Comparison of ENCODE assay signal across 22 mouse cellular contexts in the genomic region with DNA sequence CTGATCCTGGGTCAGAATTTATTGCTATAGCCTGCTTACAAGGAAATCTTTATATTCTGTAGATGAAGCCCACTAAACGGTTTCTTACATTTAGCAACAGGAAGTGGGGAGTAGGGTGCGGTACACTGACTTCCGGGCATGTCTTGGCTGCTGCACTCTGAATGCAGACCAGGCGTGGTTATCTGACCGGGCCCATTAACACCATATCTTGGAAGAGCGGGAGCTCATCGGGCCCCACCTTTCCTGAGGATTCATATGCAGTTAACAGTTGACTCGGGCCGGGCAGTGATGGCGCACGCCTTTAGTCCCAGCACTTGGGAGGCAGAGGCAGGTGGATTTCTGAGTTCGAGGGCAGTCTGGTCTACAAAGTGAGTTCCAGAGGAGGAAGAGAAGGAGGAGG. TPM values are rescaled to one million over a fixed set of nuclear protein-coding genes. Genes with fewer than 3 reads are reported as not detected.
A peak's percentile ranks its signal among the peaks of the same experiment; 100 is the strongest.
DNase-seq lines count a peak whose midpoint lies in the region; ATAC-seq and TF ChIP-seq lines count a peak whose summit lies in the region.
"Had no signal": no experiment of that assay in that cellular context is flagged by ENCODE, and none has a peak within 500 bp of the region (broad histone marks: within the 10 kb centered on the region; RNA-seq: fewer than 3 reads in every experiment).

No protein-coding gene starts in this region.

- H3K9ac ChIP-seq in liver, embryonic 12.5 days, result no peak overlapping the region
- H3K9ac ChIP-seq in liver, postnatal 0 days (replicated peaks), result no peak overlapping the region
- H3K9ac ChIP-seq: embryonic facial prominence, embryonic 12.5 days; forebrain, embryonic 12.5 days; liver, embryonic 13.5 days; lung, embryonic 15.5 days had no signal

- TF ChIP-seq CTCF in liver, postnatal 0 days (IDR thresholded peaks at IDR 0.05; ENCODE audit: low read depth), result no peak

- no peak overlapping the region for H3K27ac ChIP-seq in liver, embryonic 12.5 days
- no peak overlapping the region for H3K27ac ChIP-seq in liver, postnatal 0 days (ENCODE audit: low read depth)
- H3K27ac ChIP-seq: forebrain, embryonic 12.5 days; layer of hippocampus, adult 2 months; liver, embryonic 13.5 days; lung, embryonic 15.5 days; midbrain, embryonic 10.5 days had no signal

- no peaks in the 10 kb centered on the region for H3K9me3 ChIP-seq in liver, embryonic 12.5 days (replicated peaks)
- H3K9me3 ChIP-seq in liver, postnatal 0 days (ENCODE audit: low read length), result no peaks in the 10 kb centered on the region
- H3K9me3 ChIP-seq: embryonic facial prominence, embryonic 12.5 days; forebrain, embryonic 12.5 days; lung, embryonic 15.5 days; midbrain, embryonic 10.5 days had no signal

- no peak overlapping the region for H3K4me2 ChIP-seq in liver, embryonic 12.5 days
- no peak overlapping the region for H3K4me2 ChIP-seq in liver, postnatal 0 days (ENCODE audit: low read depth, low read length)
- H3K4me2 ChIP-seq: liver, embryonic 13.5 days had no signal

- no peak for TF ChIP-seq EP300 in liver, postnatal 0 days (IDR thresholded peaks at IDR 0.05; ENCODE audit: low read depth)

- 0 out of 2 replicates have a peak, but pooled peaks have one; percentile 30 for ATAC-seq in liver, embryonic 12.5 days
- ATAC-seq in liver, postnatal 0 days, result no peak
- no peak for ATAC-seq in erythroblast, adult 5-6 weeks (replicated peaks; ENCODE audit: low FRiP score, poor library complexity, severe bottlenecking)

- no peaks in the 10 kb centered on the region for H3K36me3 ChIP-seq in liver, embryonic 12.5 days
- H3K36me3 ChIP-seq in liver, postnatal 0 days (replicated peaks; ENCODE audit: insufficient read depth, low read length), result no peaks in the 10 kb centered on the region
- H3K36me3 ChIP-seq: embryonic facial prominence, embryonic 12.5 days; forebrain, embryonic 12.5 days; liver, embryonic 13.5 days; lung, embryonic 15.5 days; midbrain, embryonic 10.5 days had no signal

- WGBS in liver, embryonic 12.5 days (ENCODE audit: insufficient replicate concordance), result 46% methylated on average over 12 of the region's 12 CpGs
- 55% methylated on average over 12 of the region's 12 CpGs for WGBS in liver, postnatal 0 days (ENCODE audit: insufficient replicate concordance)

- DNase-seq in liver, postnatal 0 days, result no peak
- DNase-seq in MEL-GATA-1-ER (ENCODE audit: extremely low read depth, low read depth), result peak; percentile 58
- DNase-seq in induced T-regulatory cell, adult 2 months (ENCODE audit: low read depth), result peak; percentile 12
- DNase-seq in lung, adult 18-20 months, result no peak
- DNase-seq in cerebellum, postnatal 10 days, result no peak
- DNase-seq: adrenal gland, postnatal 36 days; cerebellum, postnatal 14 days; gastrocnemius, postnatal 25 days; kidney, adult 8-10 months; kidney, postnatal 14 days; liver, embryonic 13.5 days; lung, postnatal 36 days had no signal

- peaks cover 10% of the 10 kb centered on the region; the same call in 1 of the 2 replicates for H3K4me1 ChIP-seq in liver, embryonic 12.5 days
- no peaks in the 10 kb centered on the region for H3K4me1 ChIP-seq in liver, postnatal 0 days (ENCODE audit: insufficient read depth)
- H3K4me1 ChIP-seq: liver, embryonic 13.5 days; lung, embryonic 15.5 days had no signal

- no peaks in the 10 kb centered on the region for H3K27me3 ChIP-seq in liver, embryonic 12.5 days (replicated peaks)
- no peaks in the 10 kb centered on the region for H3K27me3 ChIP-seq in liver, postnatal 0 days (ENCODE audit: insufficient read depth, low read length)
- H3K27me3 ChIP-seq: embryonic facial prominence, embryonic 12.5 days; forebrain, embryonic 12.5 days; liver, embryonic 13.5 days; lung, embryonic 15.5 days had no signal

- H3K4me3 ChIP-seq in liver, embryonic 12.5 days, result no peak overlapping the region
- H3K4me3 ChIP-seq in liver, postnatal 0 days (ENCODE audit: low read depth, low read length), result no peak overlapping the region
- H3K4me3 ChIP-seq: erythroblast, embryonic 14.5 days; forebrain, embryonic 12.5 days; layer of hippocampus, adult 2 months; liver, embryonic 13.5 days; lung, embryonic 15.5 days; midbrain, embryonic 10.5 days; myocyte had no signal

RNA-seq across cellular contexts. Expression of a gene that starts 33.0 kb away (rescaled TPM):
- polyA plus RNA-seq in liver, embryonic 12.5 days (2016; fragmentation: Nextera tagmentation; extraction: Ambion mirVana), result 78.5 and 84.3 TPM in 2 replicates
- 61.8 and 64.7 TPM in 2 replicates for polyA plus RNA-seq in liver, postnatal 0 days (2015; fragmentation: Nextera tagmentation; extraction: Ambion mirVana)
- total RNA-seq in erythroblast, adult 5-6 weeks (2015; ENCODE audit: low replicate concordance), result 51.6 and 57.8 TPM in 2 replicates
- total RNA-seq in erythroblast, adult 5-6 weeks (2017; ENCODE audit: low replicate concordance), result 7.0 and 10.2 TPM in 2 replicates

RNA-seq across cellular contexts. Expression of a gene that starts 33.5 kb away (rescaled TPM):
- polyA plus RNA-seq in liver, embryonic 12.5 days (2016; fragmentation: Nextera tagmentation; extraction: Ambion mirVana), result 2.5 and 3.4 TPM in 2 replicates
- 0.80 and 1.2 TPM in 2 replicates for polyA plus RNA-seq in liver, postnatal 0 days (2015; fragmentation: Nextera tagmentation; extraction: Ambion mirVana)
- total RNA-seq in erythroblast, adult 5-6 weeks (2015; ENCODE audit: low replicate concordance), result not detected in 2 replicates
- not detected in 2 replicates for total RNA-seq in erythroblast, adult 5-6 weeks (2017; ENCODE audit: low replicate concordance)
- total RNA-seq: gastrocnemius, postnatal 25 days; layer of hippocampus, adult 2 months; left cerebral cortex, postnatal 10 days had no signal
- polyA plus RNA-seq: erythroblast, embryonic 14.5 days had no signal

Comparison
In these comparisons a context has a peak if more than half of its experiments do, and no peak if none do; other contexts are left out.
1. DNase-seq: peak in MEL-GATA-1-ER (single experiment) and induced T-regulatory cell, adult 2 months (single experiment); none in liver, postnatal 0 days (single experiment), lung, adult 18-20 months (0 of 2) and cerebellum, postnatal 10 days (0 of 2).